Mouse (Mus musculus) midbrain, embryonic 10.5 days (tissue): ENCODE data around the gene Sdcbp2. TPM values are rescaled to one million over a fixed set of nuclear protein-coding genes. Genes with fewer than 3 reads are reported as not detected.

Experiments used
- polyA plus RNA-seq: library from polyadenylated mRNA; unstranded; fragments of >200 nt; fragmentation: Nextera tagmentation; extraction: Ambion mirVana; gene quantifications from 2 replicates; pipeline ENCODE4 v1.2.1, GENCODE M21; 2016

The Sdcbp2 gene
- polyA plus RNA-seq, 1 experiment from 2014 or later, result 0.84 TPM

Other genes starting within 250 kb of the Sdcbp2 start
- not detected in 2 replicates for gene 4921509C19Rik, start 96.5 kb upstream of the Sdcbp2 start, polyA plus RNA-seq
- gene Nsfl1c, start 78.4 kb upstream of the Sdcbp2 start, polyA plus RNA-seq, result 298 and 305 TPM in 2 replicates
- gene Fkbp1a, start 30.1 kb upstream of the Sdcbp2 start, polyA plus RNA-seq, result 581 and 591 TPM in 2 replicates
- 1.3 and 2.1 TPM in 2 replicates for gene Snph, start 60.0 kb downstream of the Sdcbp2 start, polyA plus RNA-seq
- 0.06 TPM in 1 of 2 replicates, not detected in the other for gene Rad21l, start 95.9 kb downstream of the Sdcbp2 start, polyA plus RNA-seq
- gene Tmem74b, start 129.4 kb downstream of the Sdcbp2 start, polyA plus RNA-seq, result 4.2 and 5.3 TPM in 2 replicates
- 47.8 and 52.6 TPM in 2 replicates for gene Psmf1, start 171.6 kb downstream of the Sdcbp2 start, polyA plus RNA-seq